Mouse (Mus musculus) brain, embryonic 14.5 days (tissue): ENCODE measurements at regions not wholly inside any gene's neighbourhood (a gene's known extent, or its start where the extent isn't known, plus 50 kb on each side); places are given as distances from the start of the nearest gene placed in this dataset.
"Not testable (repeated sequence)": the region's sequence is repeated elsewhere in the genome, so short reads cannot be mapped to it uniquely, and the experiment has no call there.

Experiments used
- DNase-seq: peaks from one replicate; pipeline ENCODE4 v3.0.0-alpha.2; 2011; ENCODE audit warnings: low read depth
- CTCF ChIP-seq: fragments of 200-500 bp; IDR thresholded peaks from 2 replicates; pipeline ENCODE4 v1.5.1; 2012; ENCODE audit warnings: inconsistent platforms, mild to moderate bottlenecking, moderate library complexity, borderline replicate concordance; ENCODE audit not compliant: insufficient read depth, insufficient read length; ENCODE audit errors: extremely low read depth
- POLR2A ChIP-seq: fragments of 200-500 bp; IDR thresholded peaks from 2 replicates; pipeline ENCODE4 v1.6.1; 2012; ENCODE audit warnings: mild to moderate bottlenecking, inconsistent platforms, borderline replicate concordance; ENCODE audit not compliant: poor library complexity, insufficient read depth, insufficient read length, severe bottlenecking; ENCODE audit errors: extremely low read depth

DNA sequence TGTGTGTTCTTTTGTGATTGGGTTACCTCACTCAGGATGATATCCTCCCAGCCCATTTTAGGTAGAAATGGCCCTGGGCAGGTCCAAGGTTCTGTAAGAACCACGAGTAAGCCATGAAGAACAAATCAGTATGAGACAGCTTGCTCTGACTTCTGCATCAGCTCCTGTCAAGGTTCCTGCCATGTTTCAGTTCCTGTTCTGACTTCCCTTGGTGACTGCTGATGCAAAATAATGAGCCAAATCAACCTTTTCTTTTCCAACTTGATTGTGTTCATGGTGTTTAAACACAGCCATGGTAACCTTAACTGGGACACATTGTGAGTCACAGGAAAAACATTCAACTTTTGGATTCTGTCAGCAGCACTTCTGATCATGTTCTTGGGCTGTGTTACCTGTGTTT, 667.4 kb upstream of the Igfbp7 start:
- no peak for TF ChIP-seq CTCF
- no peak for TF ChIP-seq POLR2A
- no peak for DNase-seq

DNA sequence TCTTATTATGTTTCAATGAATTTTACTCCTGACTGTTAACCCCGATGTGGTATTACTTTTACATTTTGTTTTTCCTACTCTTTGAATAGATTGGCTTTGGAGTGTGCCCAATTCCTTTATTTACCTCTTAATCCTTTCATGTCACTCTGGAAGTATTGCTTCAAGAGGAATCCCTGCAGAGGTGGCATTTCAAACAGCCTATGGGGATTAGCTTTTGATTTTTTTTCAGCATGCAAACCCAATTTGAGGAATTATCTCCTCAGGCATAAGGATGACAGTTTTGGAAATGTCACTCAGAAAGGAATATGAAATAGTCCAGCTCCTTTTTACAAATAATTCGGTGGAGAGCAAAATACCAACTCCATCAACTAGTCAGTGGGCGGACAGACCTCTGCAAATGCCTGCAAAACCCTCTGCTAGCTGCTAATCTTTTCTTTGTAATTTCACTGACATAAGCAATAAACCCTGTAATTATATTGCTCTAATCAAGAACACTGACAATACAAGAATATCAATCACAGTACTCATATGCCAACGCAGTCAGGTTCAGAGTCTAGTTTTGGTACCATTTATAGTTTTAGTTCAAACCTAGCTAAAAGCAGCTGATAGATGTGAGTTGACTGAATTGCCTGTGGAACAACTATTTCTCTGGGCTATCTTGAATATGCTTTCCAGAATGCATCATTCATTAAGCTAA, 624.9 kb upstream of the Igfbp7 start:
- DNase-seq, result peak; percentile 73
- TF ChIP-seq CTCF (no peak), POLR2A (no peak)

DNA sequence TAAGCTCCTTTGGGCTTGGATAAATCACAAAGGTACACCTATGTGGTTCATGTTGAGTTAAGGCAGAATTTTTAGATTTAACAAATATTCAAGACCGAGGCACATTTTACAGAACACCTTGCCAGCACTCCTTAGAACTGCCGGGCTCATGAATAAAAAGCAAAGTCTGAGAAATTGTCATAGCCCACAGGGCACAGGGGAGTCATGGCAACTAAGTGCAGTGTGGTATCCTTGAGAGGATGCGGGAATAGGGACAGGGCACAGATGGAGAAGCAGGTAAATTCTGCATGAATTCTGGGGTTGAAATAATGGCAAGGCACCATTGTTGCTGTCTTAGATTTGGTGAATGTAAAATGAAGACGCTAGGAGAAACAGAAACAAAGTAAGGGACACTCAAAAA, 609.7 kb upstream of the Igfbp7 start:
- no peak for DNase-seq
- TF ChIP-seq POLR2A (no peak), CTCF (no peak)

DNA sequence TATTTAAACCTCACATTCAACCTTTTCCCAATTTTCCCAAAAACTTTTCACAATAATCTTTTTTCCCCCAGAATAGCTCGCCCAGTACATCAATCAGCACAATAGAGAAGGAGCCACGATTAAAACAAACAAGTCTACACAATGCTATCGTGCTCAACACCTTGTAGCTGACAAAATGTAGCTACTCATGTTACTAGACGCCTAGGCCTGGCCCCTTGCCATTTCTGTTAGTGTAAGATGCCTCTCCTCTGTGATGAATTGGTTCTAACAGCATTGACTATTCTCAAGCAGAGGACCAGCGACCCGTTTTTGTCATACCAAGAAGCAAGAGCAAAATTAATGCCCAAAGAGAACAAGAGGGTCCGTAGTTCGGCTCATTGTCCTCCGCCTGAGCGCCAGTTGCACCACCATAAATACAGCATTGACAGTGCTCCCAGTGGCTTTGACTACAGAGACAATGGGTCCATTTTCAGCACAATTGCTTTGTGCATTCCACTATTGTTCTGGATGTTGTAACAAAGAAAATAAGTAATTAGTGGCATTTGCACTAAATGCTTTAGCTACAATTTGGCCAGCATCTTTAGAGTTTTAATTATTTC, 578.7 kb upstream of the Igfbp7 start:
- DNase-seq, result peak; percentile 41
- TF ChIP-seq CTCF (no peak), POLR2A (no peak)

DNA sequence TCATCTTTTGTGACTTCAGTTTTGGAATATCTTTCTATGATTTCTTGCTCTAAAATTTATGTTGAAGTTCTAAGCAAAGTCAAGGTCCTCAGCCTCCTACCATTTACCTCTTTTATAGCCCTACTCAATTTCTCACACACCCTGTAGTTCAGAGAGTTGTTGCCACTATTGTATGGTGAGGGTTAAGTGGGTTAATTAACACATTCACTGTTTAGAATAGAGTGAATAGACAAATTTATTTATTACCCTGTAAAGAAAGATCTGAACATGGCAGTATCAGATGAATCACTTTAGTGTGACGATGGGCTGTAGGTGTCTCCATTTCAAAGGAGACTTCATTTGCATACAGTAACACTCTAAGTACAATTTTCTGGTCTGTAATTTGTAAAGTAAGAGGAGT, 577.4 kb upstream of the Igfbp7 start:
- DNase-seq, result no peak
- TF ChIP-seq POLR2A (no peak), CTCF (no peak)

DNA sequence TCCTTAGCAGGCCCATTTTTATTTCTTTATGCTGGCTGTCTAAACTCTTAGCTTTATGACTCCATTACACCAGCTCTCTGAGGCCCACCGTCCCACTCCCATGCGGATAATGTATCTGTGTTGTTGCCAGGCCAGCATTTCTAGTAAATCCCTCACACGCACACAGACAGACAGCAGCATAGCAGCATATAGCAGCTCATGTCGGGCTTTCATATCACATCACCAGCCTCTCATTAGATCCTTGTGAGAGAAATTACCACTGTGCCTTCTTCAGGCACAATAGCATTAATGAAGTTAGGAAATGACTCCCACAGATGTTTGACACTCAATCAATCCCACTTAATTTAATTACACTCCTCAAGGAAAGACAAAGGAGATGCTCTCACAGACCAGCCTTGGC, 532.2 kb upstream of the Igfbp7 start:
- DNase-seq, result peak; percentile 41

DNA sequence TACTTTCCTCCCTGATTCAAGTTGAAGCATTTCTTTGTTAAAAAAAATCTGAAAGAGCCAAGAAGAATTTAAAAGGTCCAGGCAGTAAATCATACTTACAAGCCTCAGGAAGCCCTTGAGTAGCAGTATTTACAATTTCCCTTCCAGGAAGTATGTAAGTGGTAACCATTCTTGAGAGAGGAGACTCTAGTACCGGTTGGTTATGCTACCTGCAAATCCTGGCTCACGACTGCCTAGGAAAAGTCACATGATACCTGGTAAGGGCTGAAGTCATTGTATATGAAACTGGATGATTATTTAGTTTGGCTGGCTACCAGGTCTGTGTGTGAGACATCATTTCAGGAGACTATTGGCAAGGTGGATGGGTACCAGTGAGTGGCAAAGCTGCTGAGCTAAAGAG, 524.0 kb upstream of the Igfbp7 start:
- DNase-seq, result no peak
- TF ChIP-seq POLR2A, result no peak
- no peak for TF ChIP-seq CTCF

DNA sequence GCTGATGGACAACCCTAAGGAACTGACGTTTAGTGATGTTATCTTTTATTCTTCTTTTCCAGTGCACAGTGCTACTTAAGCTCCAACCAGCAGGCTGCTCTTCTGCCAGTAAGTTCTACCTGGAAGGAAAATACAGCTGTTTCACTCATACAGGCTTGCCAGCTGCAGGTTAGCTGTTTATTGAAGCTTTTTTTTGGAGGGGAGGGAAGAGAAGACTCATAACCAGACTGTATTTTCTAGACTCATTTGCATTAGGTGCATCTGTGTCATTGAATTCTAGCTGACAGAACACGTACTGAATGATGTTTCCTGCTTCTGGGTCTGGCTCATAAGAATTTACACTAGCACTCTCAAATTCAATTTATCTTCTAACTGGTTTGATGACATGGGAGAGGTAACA, 513.3 kb upstream of the Igfbp7 start:
- DNase-seq, result no peak
- TF ChIP-seq CTCF (no peak), POLR2A (no peak)

DNA sequence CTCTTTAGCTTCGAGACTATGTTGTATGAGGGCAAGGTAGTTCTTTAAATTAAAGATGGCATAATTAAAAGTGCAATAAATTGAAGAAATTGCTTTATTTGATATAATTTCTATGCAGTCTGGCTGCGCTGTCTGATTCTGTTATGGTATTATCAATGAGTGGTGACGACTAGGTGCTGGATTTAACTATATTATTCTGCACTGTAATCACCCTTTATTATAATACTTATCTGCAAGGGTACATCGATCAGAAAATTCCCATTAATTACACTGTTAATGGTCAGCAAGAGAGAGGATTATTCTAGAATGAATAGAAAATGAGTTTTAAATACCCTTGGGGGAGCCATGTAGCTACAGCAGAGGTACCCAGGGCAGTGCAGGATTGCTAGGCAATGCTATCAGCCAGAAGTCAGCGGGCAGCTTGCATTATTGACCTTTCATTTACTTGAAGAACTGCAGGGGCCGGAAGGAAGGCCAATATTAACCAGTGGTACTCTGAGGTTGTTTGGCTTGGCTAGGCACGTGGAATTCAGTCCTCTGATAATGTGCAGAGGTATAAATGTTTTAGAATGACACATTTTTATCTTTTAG, 509.3 kb upstream of the Igfbp7 start:
- TF ChIP-seq POLR2A (no peak), CTCF (no peak)
- DNase-seq, result peak; percentile 55

DNA sequence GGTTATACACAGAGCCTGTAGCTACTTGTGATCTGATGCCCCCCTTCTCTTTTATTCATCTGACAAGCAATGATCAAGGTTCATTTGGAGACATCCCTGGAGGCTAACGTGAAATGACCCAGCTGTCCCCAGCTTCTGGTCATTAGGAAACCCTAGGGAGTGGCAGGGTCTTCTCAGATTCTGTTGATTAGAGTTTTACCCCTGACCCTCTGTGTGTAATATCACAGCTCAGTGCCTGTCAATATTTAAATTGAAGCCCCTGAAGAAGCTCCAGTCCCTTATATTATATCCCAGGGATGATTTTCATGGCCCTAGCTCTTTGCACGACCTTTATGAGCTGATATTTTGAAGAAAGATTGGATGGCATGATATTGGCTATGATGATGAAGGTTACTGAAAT, 508.5 kb upstream of the Igfbp7 start:
- no peak for TF ChIP-seq CTCF
- TF ChIP-seq POLR2A, result no peak
- peak; percentile 39 for DNase-seq

DNA sequence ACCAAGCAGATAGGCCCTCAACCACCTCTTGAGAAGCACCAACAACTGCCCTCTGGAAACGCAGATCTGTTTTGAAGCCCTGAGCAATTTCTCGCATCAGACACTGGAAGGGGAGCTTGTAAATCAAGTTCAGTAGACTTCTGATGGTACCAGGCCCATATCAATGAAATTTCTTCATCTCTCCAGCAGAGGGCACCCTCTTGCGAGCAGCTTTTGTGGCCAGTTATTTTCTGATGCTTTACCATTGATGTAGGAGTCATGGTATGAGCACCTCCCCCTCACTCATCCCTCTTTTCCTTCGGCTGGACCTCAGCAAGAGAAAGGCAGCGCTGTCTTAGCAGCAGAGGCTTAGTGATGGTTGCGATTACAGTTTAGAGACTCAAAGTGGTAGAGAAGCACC, 501.4 kb upstream of the Igfbp7 start:
- DNase-seq, result no peak
- TF ChIP-seq CTCF, result peak; percentile 52; the same call in 1 of the 2 replicates
- no peak for TF ChIP-seq POLR2A

DNA sequence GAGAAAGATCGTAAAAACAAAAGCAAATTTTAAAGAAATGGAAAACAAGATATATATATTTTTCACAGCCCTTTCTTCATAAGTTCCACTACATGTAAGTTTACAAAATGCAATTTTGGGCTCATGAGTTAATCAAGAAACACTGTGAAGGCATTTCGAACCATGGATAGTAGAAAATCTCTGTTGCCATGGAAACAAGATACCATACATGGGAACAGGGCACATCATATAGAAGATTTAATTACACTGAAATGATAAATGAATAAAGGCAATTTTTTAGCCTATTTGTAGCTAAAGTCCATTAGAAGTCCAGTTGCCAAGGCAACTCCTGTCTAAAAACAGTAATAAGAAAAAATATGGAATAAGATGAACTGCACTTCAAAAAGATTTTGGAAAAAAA, 484.2 kb upstream of the Igfbp7 start:
- not testable (repeated sequence) for DNase-seq

DNA sequence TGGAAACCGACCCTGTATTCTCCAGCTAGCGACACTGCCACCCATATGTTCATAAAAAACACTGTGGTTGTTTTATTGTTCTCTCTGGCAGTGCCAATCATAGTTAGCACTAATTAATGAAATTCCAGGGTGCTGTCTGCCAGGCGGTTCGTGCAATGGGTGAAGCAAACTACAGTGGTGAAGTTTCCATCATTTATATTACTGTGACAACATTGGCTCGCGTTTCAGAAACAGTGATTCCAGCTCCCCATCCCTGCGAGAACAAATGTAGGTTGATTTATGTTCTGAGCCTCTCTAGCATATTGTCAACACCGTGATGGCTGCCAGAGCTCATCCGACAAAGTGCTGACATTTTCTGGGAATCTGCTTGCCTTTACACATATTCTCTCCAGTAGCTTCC, 480.7 kb upstream of the Igfbp7 start:
- no peak for TF ChIP-seq CTCF
- no peak for TF ChIP-seq POLR2A
- peak; percentile 94 for DNase-seq

DNA sequence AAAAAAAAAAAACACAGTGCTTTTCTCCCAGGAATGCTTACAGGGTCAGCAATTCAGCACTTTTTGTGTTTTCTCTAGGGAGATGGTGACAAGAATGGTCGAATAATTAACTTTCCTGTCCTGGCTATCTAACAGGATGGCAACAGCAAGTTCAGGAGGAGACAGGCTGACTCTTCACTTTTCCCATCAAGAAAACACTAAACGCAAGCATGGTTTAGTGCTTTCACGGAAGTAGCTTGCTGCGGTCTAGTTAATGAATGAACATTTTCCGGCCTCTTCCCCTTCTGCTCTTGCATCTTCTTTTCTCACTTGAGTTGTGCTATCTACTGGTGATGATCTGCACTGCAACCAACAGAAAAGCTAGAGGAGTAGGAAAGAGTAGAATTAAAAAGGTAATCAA, 463.6 kb upstream of the Igfbp7 start:
- DNase-seq, result no peak
- no peak for TF ChIP-seq POLR2A
- no peak for TF ChIP-seq CTCF
